Mouse (Mus musculus): ENCODE results near the gene Tedc2.

Gene Tedc2

GRCm38 (mm10) chr17:24193769-24194168, 26.9 kb downstream of the Tedc2 start:
- no peak for DNase-seq (ENCODE audit: low read depth, low spot score)

GRCm38 (mm10) chr17:24193268-24193667, 27.4 kb downstream of the Tedc2 start:
- DNase-seq (ENCODE audit: low read depth, low spot score), result no peak

GRCm38 (mm10) chr17:24192848-24193247, 27.8 kb downstream of the Tedc2 start:
- no peak for DNase-seq (ENCODE audit: low read depth, low spot score)

GRCm38 (mm10) chr17:24191481-24191880, 29.2 kb downstream of the Tedc2 start:
- DNase-seq (ENCODE audit: low read depth, low spot score), result no peak

- no peak for DNase-seq (ENCODE audit: low read depth, low spot score)
These were observed 29.7 kb downstream of the Tedc2 start for GRCm38 (mm10) chr17:24190934-24191333.

GRCm38 (mm10) chr17:24174259-24174658, 46.4 kb downstream of the Tedc2 start:
- DNase-seq (ENCODE audit: low read depth, low spot score), result no peak

GRCm38 (mm10) chr17:24173423-24173822, 47.2 kb downstream of the Tedc2 start:
- peak; percentile 84 for DNase-seq (ENCODE audit: low read depth, low spot score)

- no peak for DNase-seq (ENCODE audit: low read depth, low spot score)
These were observed 48.9 kb downstream of the Tedc2 start for GRCm38 (mm10) chr17:24171738-24172137.

- DNase-seq (ENCODE audit: low read depth, low spot score), result no peak
These were observed 49.9 kb downstream of the Tedc2 start for GRCm38 (mm10) chr17:24170729-24171128.

- DNase-seq (ENCODE audit: low read depth, low spot score), result no peak
These were observed 50.5 kb downstream of the Tedc2 start for GRCm38 (mm10) chr17:24170125-24170524.

GRCm38 (mm10) chr17:24169317-24170065, 51.2 kb downstream of the Tedc2 start, which contains the start of gene Atp6v0c:
Gene Atp6v0c, minus strand, starts transcription at chr17:24169702.
- DNase-seq (ENCODE audit: low read depth, low spot score), result peak; percentile 95

- peak; percentile 87 for DNase-seq (ENCODE audit: low read depth, low spot score)
These were observed 51.9 kb downstream of the Tedc2 start for GRCm38 (mm10) chr17:24168590-24169277.

- DNase-seq (ENCODE audit: low read depth, low spot score), result no peak
These were observed 52.7 kb downstream of the Tedc2 start for GRCm38 (mm10) chr17:24167891-24168505.

GRCm38 (mm10) chr17:24167120-24167519, 53.5 kb downstream of the Tedc2 start:
- no peak for DNase-seq (ENCODE audit: low read depth, low spot score)

Data from mesoderm, embryonic 11.5 days (tissue).